Mouse (Mus musculus) cerebellum, adult 2 months (tissue): ENCODE measurements around the gene Gcdh. TPM values are rescaled to one million over a fixed set of nuclear protein-coding genes. Genes with fewer than 3 reads are reported as not detected.

Experiments used
- DNase-seq, 2 experiments: peaks; one replicate each; pipeline ENCODE4 v3.0.0; 2021
- H3K27ac ChIP-seq: fragments of 200-500 bp; 2 replicates; pipeline ENCODE4 v1.5.1; 2012; ENCODE audit warnings: low read length, control low read depth, inconsistent platforms; ENCODE audit not compliant: insufficient read depth
- H3K27me3 ChIP-seq: fragments of 200-500 bp; 2 replicates; pipeline ENCODE4 v1.6.1; 2012; ENCODE audit warnings: inconsistent platforms, mild to moderate bottlenecking, low read length, moderate library complexity; ENCODE audit not compliant: control insufficient read depth, insufficient read depth
- H3K4me1 ChIP-seq: fragments of 200-500 bp; 2 replicates; pipeline ENCODE4 v1.6.1; 2011; ENCODE audit warnings: low read length; ENCODE audit not compliant: control insufficient read depth, insufficient read depth
- H3K4me3 ChIP-seq: fragments of 200-500 bp; replicated peaks from 2 replicates; pipeline ENCODE3; 2011; ENCODE audit warnings: mild to moderate bottlenecking, low read depth, low read length, control low read depth; ENCODE audit not compliant: insufficient read depth
- CTCF ChIP-seq: fragments of 200-500 bp; IDR thresholded peaks from 2 replicates; pipeline ENCODE4 v1.5.1; 2011; ENCODE audit warnings: low read depth, mild to moderate bottlenecking, control low read depth, low read length, moderate library complexity, borderline replicate concordance; ENCODE audit not compliant: insufficient read depth
- POLR2A ChIP-seq: fragments of 200-500 bp; IDR thresholded peaks from 2 replicates; pipeline ENCODE4 v1.6.1; 2011; ENCODE audit warnings: low read length, control low read depth, borderline replicate concordance; ENCODE audit not compliant: insufficient read depth
- WGBS: fragments of 180-500 bp; shearing (Covaris S2); methylation state at CpG from one replicate; pipeline ENCODE4 v1.1.7; 2018; 5-methylcytosine and 5-hydroxymethylcytosine counted together
- polyA plus RNA-seq: library from polyadenylated mRNA; depleted of rRNA; stranded (reverse); fragments of >200 nt; gene quantifications from 2 replicates; pipeline ENCODE4 v1.2.3, GENCODE M21; 2012; rRNA removed

Gene Gcdh
- polyA plus RNA-seq, 1 experiment: 88.2 TPM

- Histone ChIP-seq H3K4me3 (no peak overlapping the region), H3K27me3 (no peaks in the 10 kb centered on the region), H3K4me1 (peaks cover 35% of the 10 kb centered on the region), H3K27ac (peak overlapping the region; percentile 27; the same call in 1 of the 2 replicates)
- DNase-seq: peak; percentile 53 to 64
- TF ChIP-seq CTCF (no peak), POLR2A (no peak)
- 25% methylated on average over 8 of the region's 8 CpGs for WGBS
Measured at GRCm38 (mm10) chr8:84837149-84837911, 56.4 kb downstream of the Gcdh start.

Other genes starting within 250 kb of the Gcdh start
- 13.9 and 15.1 TPM in 2 replicates for gene Ier2, start 231.1 kb downstream of the Gcdh start, polyA plus RNA-seq
- 144 and 148 TPM in 2 replicates for gene Trmt1, start 207.6 kb downstream of the Gcdh start, polyA plus RNA-seq
- gene Nacc1, start 206.1 kb downstream of the Gcdh start, polyA plus RNA-seq: 91.0 and 93.9 TPM in 2 replicates
- gene Lyl1, start 192.5 kb downstream of the Gcdh start, polyA plus RNA-seq: 1.7 TPM in 2 replicates
- 0.27 and 0.33 TPM in 2 replicates for gene G430095P16Rik, start 170.9 kb downstream of the Gcdh start, polyA plus RNA-seq
- gene Nfix, start 93.6 kb downstream of the Gcdh start, polyA plus RNA-seq: 98.5 and 105 TPM in 2 replicates
- gene Dand5, start 71.1 kb downstream of the Gcdh start, polyA plus RNA-seq: 16.1 and 16.2 TPM in 2 replicates
- 45.3 and 45.5 TPM in 2 replicates for gene Gadd45gip1, start 62.4 kb downstream of the Gcdh start, polyA plus RNA-seq
- gene Rad23a, start 53.3 kb downstream of the Gcdh start, polyA plus RNA-seq: 117 and 120 TPM in 2 replicates
- 343 and 394 TPM in 2 replicates for gene Calr, start 47.0 kb downstream of the Gcdh start, polyA plus RNA-seq
- gene Farsa, start 36.9 kb downstream of the Gcdh start, polyA plus RNA-seq: 69.9 and 72.0 TPM in 2 replicates
- gene Syce2, start 21.8 kb downstream of the Gcdh start, polyA plus RNA-seq: 6.0 and 7.5 TPM in 2 replicates
- 0.31 and 0.41 TPM in 2 replicates for gene Klf1, start 8.0 kb upstream of the Gcdh start, polyA plus RNA-seq
- gene Dnase2a, start 14.6 kb upstream of the Gcdh start, polyA plus RNA-seq: 9.1 and 10.5 TPM in 2 replicates
- 115 and 129 TPM in 2 replicates for gene Mast1, start 43.4 kb upstream of the Gcdh start, polyA plus RNA-seq
- gene Rtbdn, start 53.1 kb upstream of the Gcdh start, polyA plus RNA-seq: 6.8 and 7.9 TPM in 2 replicates
- not detected in 2 replicates for gene Gm49661, start 75.5 kb upstream of the Gcdh start, polyA plus RNA-seq
- 345 and 351 TPM in 2 replicates for gene Prdx2, start 75.7 kb upstream of the Gcdh start, polyA plus RNA-seq
- 58.7 and 61.5 TPM in 2 replicates for gene Rnaseh2a, start 75.8 kb upstream of the Gcdh start, polyA plus RNA-seq
- 12.8 and 13.5 TPM in 2 replicates for gene Junb, start 84.8 kb upstream of the Gcdh start, polyA plus RNA-seq
- gene Hook2, start 96.7 kb upstream of the Gcdh start, polyA plus RNA-seq: 14.1 and 14.2 TPM in 2 replicates
- gene Best2, start 120.6 kb upstream of the Gcdh start, polyA plus RNA-seq: 0.06 and 0.07 TPM in 2 replicates
- 291 and 296 TPM in 2 replicates for gene Asna1, start 131.4 kb upstream of the Gcdh start, polyA plus RNA-seq
- 138 and 150 TPM in 2 replicates for gene Trir, start 132.9 kb upstream of the Gcdh start, polyA plus RNA-seq
- gene Tnpo2, start 143.0 kb upstream of the Gcdh start, polyA plus RNA-seq: 92.0 and 97.9 TPM in 2 replicates
- gene Fbxw9, start 166.1 kb upstream of the Gcdh start, polyA plus RNA-seq: 27.7 and 29.3 TPM in 2 replicates
- 1.3 TPM in 1 of 2 replicates, not detected in the other for gene Gm5741, start 174.1 kb upstream of the Gcdh start, polyA plus RNA-seq
- 69.7 and 71.6 TPM in 2 replicates for gene Dhps, start 177.8 kb upstream of the Gcdh start, polyA plus RNA-seq
- 98.0 and 102 TPM in 2 replicates for gene Wdr83os, start 186.8 kb upstream of the Gcdh start, polyA plus RNA-seq
- gene Wdr83, start 187.4 kb upstream of the Gcdh start, polyA plus RNA-seq: 54.4 and 54.9 TPM in 2 replicates
- gene Man2b1, start 189.3 kb upstream of the Gcdh start, polyA plus RNA-seq: 34.7 and 35.7 TPM in 2 replicates
- 4.5 and 4.8 TPM in 2 replicates for gene Zfp791, start 229.2 kb upstream of the Gcdh start, polyA plus RNA-seq